Mouse (Mus musculus): ENCODE data around the gene Pex26.

GRCm38 (mm10) chr6:121224067-121224466 lies 40.6 kb downstream of the Pex26 start:
- TF ChIP-seq POLR2A (IDR thresholded peaks at IDR 0.05; ENCODE audit: extremely low read depth, insufficient read depth, low read length) (no peak), CTCF (IDR thresholded peaks at IDR 0.05; ENCODE audit: low read depth, low read length) (no peak)

All from liver, adult 2 months (tissue).